Mouse (Mus musculus): ENCODE data around the gene Mmp7.

GRCm38 (mm10) chr9:7652351-7653085 is 39.4 kb upstream of the Mmp7 start:
- TF ChIP-seq CTCF (IDR thresholded peaks at IDR 0.05; ENCODE audit: borderline replicate concordance, insufficient read depth, low read length) (no peak), POLR2A (IDR thresholded peaks at IDR 0.05; ENCODE audit: low read depth, low read length) (no peak)

Data from embryonic fibroblast, embryonic 13.5 days (primary cell).